In the genomic region with DNA sequence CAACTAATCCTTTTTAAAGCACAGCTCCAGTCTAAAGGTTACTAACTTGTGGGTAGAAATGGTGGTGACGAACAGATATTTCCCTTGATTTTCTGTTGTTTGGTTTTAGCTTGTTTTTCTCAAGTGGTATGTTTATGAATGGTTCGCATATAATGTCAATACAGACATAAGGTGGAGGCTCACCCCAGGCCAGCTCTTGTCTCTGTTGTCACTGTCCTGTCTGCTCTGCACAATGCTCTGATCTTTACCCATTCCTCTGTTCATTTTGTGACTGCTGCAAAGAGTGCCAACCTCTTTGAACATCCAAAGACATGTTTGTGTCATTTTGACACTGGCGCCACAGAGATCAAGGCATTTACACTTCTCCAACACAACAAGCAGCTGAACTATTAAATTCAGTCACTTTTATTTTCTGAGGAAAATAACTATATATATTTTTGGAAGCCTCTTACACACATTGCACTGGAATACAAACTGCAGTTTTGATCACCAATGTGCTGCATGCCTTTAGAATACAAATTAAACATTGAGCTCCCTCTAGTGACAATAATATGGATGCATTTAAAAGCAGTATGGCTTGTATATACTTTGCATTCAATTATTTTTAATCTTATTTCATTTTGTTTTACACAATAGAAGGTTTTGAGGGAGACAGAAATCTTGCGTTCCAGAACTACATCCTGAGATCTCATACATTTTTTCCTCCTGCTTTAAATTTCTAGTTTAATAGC, we compare ENCODE assay signal across 11 mouse cellular contexts.
DNase-seq lines count a peak whose midpoint lies in the region; ATAC-seq and TF ChIP-seq lines count a peak whose summit lies in the region.
"Had no signal": no experiment of that assay in that cellular context is flagged by ENCODE, and none has a peak within 500 bp of the region (broad histone marks: within the 10 kb centered on the region; RNA-seq: fewer than 3 reads in every experiment).

No protein-coding gene starts in this region.

- DNase-seq in kidney, adult 2 months, result peak; percentile 25
- no peak for DNase-seq in kidney, postnatal 10 days
- DNase-seq in 3T3-L1 (ENCODE audit: low read depth, low spot score), result peak; percentile 55
- peak; percentile 36 for DNase-seq in A20 (ENCODE audit: low read depth, low spot score)
- DNase-seq in adrenal gland, postnatal 25 days, result no peak
- DNase-seq in cerebellum, postnatal 4 days (ENCODE audit: low spot score in 2 of 2), result no peak
- DNase-seq: cerebellum, postnatal 14 days; gastrocnemius, postnatal 36 days; thymus, postnatal 25 days had no signal

- no peak for TF ChIP-seq CTCF in kidney, adult 2 months (conservative IDR thresholded peaks at IDR 0.05; ENCODE audit: insufficient read depth, insufficient read length, low read depth, low read length)

- 0 out of 2 replicates have a peak, but pooled peaks have one; percentile 36 for ATAC-seq in granulocyte monocyte progenitor cell, adult 5-6 weeks (replicated peaks; ENCODE audit: poor library complexity, severe bottlenecking)

- H3K27ac ChIP-seq in kidney, adult 2 months (ENCODE audit: insufficient read depth, low read depth, low read length), result no peak overlapping the region
- H3K27ac ChIP-seq: liver, embryonic 14.5 days had no signal

- no peak for TF ChIP-seq POLR2A in kidney, adult 2 months (IDR thresholded peaks at IDR 0.05; ENCODE audit: low read depth, low read length)

- no peak overlapping the region for H3K4me3 ChIP-seq in kidney, adult 2 months (ENCODE audit: insufficient read depth, low read depth, low read length)

- no peaks in the 10 kb centered on the region for H3K36me3 ChIP-seq in kidney, adult 2 months (ENCODE audit: control insufficient read depth, insufficient read depth, low read length)

- H3K4me1 ChIP-seq in kidney, adult 2 months (ENCODE audit: control insufficient read depth, insufficient read depth, low read length), result no peaks in the 10 kb centered on the region

- 89% methylated on average over 4 of the region's 4 CpGs for WGBS in kidney, adult 2 months

- H3K27me3 ChIP-seq in kidney, adult 2 months (replicated peaks; ENCODE audit: control insufficient read depth, insufficient read depth, low read length), result no peaks in the 10 kb centered on the region

Comparison
In these comparisons a context has a peak if more than half of its experiments do, and no peak if none do; other contexts are left out.
1. DNase-seq: peak in kidney, adult 2 months (single experiment), 3T3-L1 (single experiment) and A20 (single experiment); none in kidney, postnatal 10 days (single experiment), adrenal gland, postnatal 25 days (single experiment) and cerebellum, postnatal 4 days (0 of 2).